Mouse (Mus musculus): Measurements from ENCODE around the gene Mast3.

GRCm38 (mm10) chr8:70800648-70801047, 4.2 kb downstream of the Mast3 start:
- TF ChIP-seq GATA1 (IDR thresholded peaks at IDR 0.05; ENCODE audit: low read length) (no peak), TAL1 (IDR thresholded peaks at IDR 0.05; ENCODE audit: low read length) (no peak)

All from erythroblast, embryonic 14.5 days (primary cell).